Mouse (Mus musculus): Measurements from ENCODE around the gene Gm28308. TPM values are rescaled to one million over a fixed set of nuclear protein-coding genes. Genes with fewer than 3 reads are reported as not detected.

Gm28308 gene
- polyA plus RNA-seq, 1 experiment from 2014 or later: not detected

DNA sequence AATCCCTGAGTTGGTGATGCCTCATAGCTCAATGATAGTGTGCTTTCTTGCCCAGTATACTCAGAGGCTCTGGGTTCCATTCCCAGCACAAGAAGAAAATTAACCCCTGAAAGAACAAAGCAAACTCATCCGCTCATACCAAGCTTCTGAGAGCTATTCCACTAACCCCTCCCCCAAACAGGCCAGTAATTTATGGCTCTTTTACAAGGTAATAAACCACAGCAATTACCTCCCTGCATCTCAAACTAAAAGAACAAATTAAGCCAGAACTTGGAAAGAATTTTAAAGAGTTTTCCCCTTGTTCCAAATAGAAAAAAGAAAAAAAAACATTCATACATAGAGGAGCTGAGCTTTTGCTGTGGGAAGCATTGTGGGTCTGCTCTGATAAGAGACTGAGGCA is 30.3 kb downstream of the Gm28308 start:
- H3K27me3 ChIP-seq (ENCODE audit: control insufficient read depth, insufficient read depth, low read length): no peaks in the 10 kb centered on the region

GRCm38 (mm10) chr6:52182030-52182429 is 31.1 kb downstream of the Gm28308 start:
- 0 out of 2 replicates have a peak overlapping the region, but pooled peaks have one; percentile 0 for H3K4me3 ChIP-seq (ENCODE audit: low read depth, low read length)
- H3K27ac ChIP-seq (ENCODE audit: low read depth, low read length): peak overlapping the region; percentile 100; the same call in 1 of the 2 replicates
- WGBS: 15% methylated on average over 2 of the region's 2 CpGs
- H3K9ac ChIP-seq (ENCODE audit: low read length): no peak overlapping the region
- H3K36me3 ChIP-seq (ENCODE audit: control insufficient read depth, insufficient read depth, low read length): no peaks in the 10 kb centered on the region
- H3K27me3 ChIP-seq (ENCODE audit: control insufficient read depth, insufficient read depth, low read length): no peaks in the 10 kb centered on the region
- DNase-seq (ENCODE audit: low spot score): no peak
- H3K4me2 ChIP-seq (ENCODE audit: low read depth): peak overlapping the region; percentile 78
- no peaks in the 10 kb centered on the region for H3K9me3 ChIP-seq (ENCODE audit: control insufficient read depth, low read length)
- peaks cover 72% of the 10 kb centered on the region for H3K4me1 ChIP-seq (ENCODE audit: control insufficient read depth, insufficient read depth, low read length)
- no peak for ATAC-seq (ENCODE audit: insufficient read depth, low FRiP score, low TSS enrichment)

More for the DNA sequence above, 30.3 kb downstream of the Gm28308 start:
- ATAC-seq (ENCODE audit: insufficient read depth, low FRiP score, low TSS enrichment) (0 out of 2 replicates have a peak, but pooled peaks have one; percentile 7), DNase-seq (ENCODE audit: low spot score) (no peak)
- H3K4me1 ChIP-seq (ENCODE audit: control insufficient read depth, insufficient read depth, low read length): peaks cover 79% of the 10 kb centered on the region
- no peaks in the 10 kb centered on the region for H3K36me3 ChIP-seq (ENCODE audit: control insufficient read depth, insufficient read depth, low read length)
- peak overlapping the region; percentile 92 for H3K27ac ChIP-seq (ENCODE audit: low read depth, low read length)
- peak overlapping the region; percentile 78 for H3K4me2 ChIP-seq (ENCODE audit: low read depth)
- H3K9ac ChIP-seq (ENCODE audit: low read length): peak overlapping the region; percentile 59
- H3K9me3 ChIP-seq (ENCODE audit: control insufficient read depth, low read length): no peaks in the 10 kb centered on the region
- 8% methylated on average over 1 of the region's 1 CpGs for WGBS
- no peak overlapping the region for H3K4me3 ChIP-seq (ENCODE audit: low read depth, low read length)

DNA sequence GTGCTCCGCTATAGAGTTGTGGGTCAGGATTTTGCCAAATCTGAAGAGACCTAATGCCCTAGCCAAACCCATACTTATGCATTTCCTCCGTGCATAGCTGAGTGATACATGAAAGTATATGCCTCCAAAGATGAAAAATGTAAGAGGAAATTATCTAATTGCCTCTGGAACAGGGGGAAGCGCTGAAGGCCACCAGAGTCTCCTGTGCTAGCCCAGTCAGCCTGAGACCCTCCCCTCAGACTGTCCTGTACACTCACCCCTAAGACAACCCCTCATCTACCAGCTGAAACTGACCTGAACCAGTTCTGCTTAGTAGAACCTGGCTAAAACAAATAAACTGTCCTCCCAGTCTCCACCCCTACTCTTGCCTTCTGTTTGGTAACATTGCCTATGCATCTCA is 32.4 kb downstream of the Gm28308 start:
- Histone ChIP-seq H3K4me1 (ENCODE audit: control insufficient read depth, insufficient read depth, low read length) (peaks cover 68% of the 10 kb centered on the region), H3K36me3 (ENCODE audit: control insufficient read depth, insufficient read depth, low read length) (no peaks in the 10 kb centered on the region), H3K27ac (ENCODE audit: low read depth, low read length) (peak overlapping the region; percentile 100), H3K27me3 (ENCODE audit: control insufficient read depth, insufficient read depth, low read length) (no peaks in the 10 kb centered on the region), H3K9me3 (ENCODE audit: control insufficient read depth, low read length) (no peaks in the 10 kb centered on the region), H3K4me2 (ENCODE audit: low read depth) (peak overlapping the region; percentile 78), H3K4me3 (ENCODE audit: low read depth, low read length) (peak overlapping the region; percentile 91), H3K9ac (ENCODE audit: low read length) (peak overlapping the region; percentile 99)
- peak; percentile 55 for DNase-seq (ENCODE audit: low spot score)
- no peak for ATAC-seq (ENCODE audit: insufficient read depth, low FRiP score, low TSS enrichment)
- WGBS: 18% methylated on average over 3 of the region's 3 CpGs

DNA sequence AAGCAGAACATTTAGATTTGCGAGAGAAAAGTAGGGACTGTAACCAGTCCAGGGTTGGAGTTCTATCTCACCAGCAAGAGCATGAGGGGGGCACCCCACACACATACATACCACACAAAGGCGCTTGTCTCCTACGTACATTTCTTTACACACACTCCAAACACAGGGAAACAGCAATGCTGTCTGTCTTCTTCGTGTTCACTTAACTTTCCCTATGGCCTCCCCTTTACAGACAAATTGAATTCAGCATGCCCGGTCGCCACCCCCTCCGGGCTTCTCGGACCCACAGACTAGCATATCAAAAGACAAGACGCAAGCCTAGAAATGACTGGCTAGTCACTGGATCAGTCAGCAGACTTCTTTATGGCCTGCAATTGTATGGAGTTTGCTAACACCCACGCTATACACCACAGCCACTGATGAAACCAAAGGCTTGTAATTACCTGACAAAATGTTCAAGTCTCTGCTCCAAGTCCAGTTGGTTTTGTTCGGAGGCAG is 32.9 kb downstream of the Gm28308 start:
- ATAC-seq (ENCODE audit: insufficient read depth, low FRiP score, low TSS enrichment): no peak
- Histone ChIP-seq H3K36me3 (ENCODE audit: control insufficient read depth, insufficient read depth, low read length) (no peaks in the 10 kb centered on the region), H3K27ac (ENCODE audit: low read depth, low read length) (peak overlapping the region; percentile 100), H3K4me1 (ENCODE audit: control insufficient read depth, insufficient read depth, low read length) (peaks cover 67% of the 10 kb centered on the region), H3K9me3 (ENCODE audit: control insufficient read depth, low read length) (no peaks in the 10 kb centered on the region), H3K4me3 (ENCODE audit: low read depth, low read length) (peak overlapping the region; percentile 91), H3K4me2 (ENCODE audit: low read depth) (peak overlapping the region; percentile 78), H3K27me3 (ENCODE audit: control insufficient read depth, insufficient read depth, low read length) (no peaks in the 10 kb centered on the region), H3K9ac (ENCODE audit: low read length) (peak overlapping the region; percentile 99)
- DNase-seq (ENCODE audit: low spot score): peak; percentile 66
- 1% methylated on average over 11 of the region's 11 CpGs for WGBS

- Histone ChIP-seq H3K36me3 (ENCODE audit: control insufficient read depth, insufficient read depth, low read length) (no peaks in the 10 kb centered on the region), H3K9ac (ENCODE audit: low read length) (peak overlapping the region; percentile 99), H3K27ac (ENCODE audit: low read depth, low read length) (peak overlapping the region; percentile 100), H3K4me2 (ENCODE audit: low read depth) (peak overlapping the region; percentile 78), H3K4me3 (ENCODE audit: low read depth, low read length) (peak overlapping the region; percentile 91), H3K27me3 (ENCODE audit: control insufficient read depth, insufficient read depth, low read length) (no peaks in the 10 kb centered on the region), H3K9me3 (ENCODE audit: control insufficient read depth, low read length) (no peaks in the 10 kb centered on the region), H3K4me1 (ENCODE audit: control insufficient read depth, insufficient read depth, low read length) (peaks cover 61% of the 10 kb centered on the region)
- ATAC-seq (ENCODE audit: insufficient read depth, low FRiP score, low TSS enrichment): no peak
- DNase-seq (ENCODE audit: low spot score): peak; percentile 59
- WGBS: under 1% methylated on average over 10 of the region's 10 CpGs
Measured at GRCm38 (mm10) chr6:52179690-52180089, 33.4 kb downstream of the Gm28308 start.

DNA sequence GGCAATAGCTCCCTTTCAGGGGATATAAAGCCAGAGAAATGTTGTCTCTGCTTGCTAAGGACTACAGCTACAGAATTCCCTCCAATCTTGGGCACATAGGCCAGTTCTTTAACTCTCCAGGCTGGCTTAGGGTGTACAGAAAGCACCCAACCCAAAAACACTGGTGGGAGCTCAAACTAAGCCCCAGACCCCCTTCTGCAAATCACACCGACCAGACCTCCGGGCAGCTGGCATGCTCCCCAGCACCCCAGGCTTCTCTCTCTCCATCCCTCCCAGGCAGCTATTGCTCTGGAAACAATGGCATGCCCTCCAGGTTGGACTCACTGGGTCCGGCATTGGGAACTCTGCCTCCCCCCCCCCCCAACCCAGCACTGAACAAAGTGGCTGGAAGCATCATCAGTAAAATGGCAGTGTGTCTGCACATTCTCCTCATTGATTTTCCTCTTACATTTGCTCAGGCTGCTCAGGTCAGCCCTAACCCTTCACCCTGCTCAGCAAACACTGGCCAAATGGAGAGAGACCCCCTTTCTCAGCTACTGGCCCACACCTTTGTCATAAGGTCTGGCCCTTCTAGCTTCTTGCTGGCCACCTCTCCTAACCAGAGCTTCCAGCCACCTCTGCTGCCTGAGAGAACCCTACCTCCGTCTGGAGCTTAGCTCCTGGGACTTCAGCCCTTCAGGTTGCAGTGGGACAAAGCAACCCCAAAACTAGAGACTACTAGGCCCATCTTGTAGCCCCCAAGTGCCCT is 34.0 kb downstream of the Gm28308 start:
- Histone ChIP-seq H3K4me3 (ENCODE audit: low read depth, low read length) (peak overlapping the region; percentile 91), H3K27ac (ENCODE audit: low read depth, low read length) (peak overlapping the region; percentile 100)
- DNase-seq (ENCODE audit: low spot score): peak; percentile 67

GRCm38 (mm10) chr6:52177806-52178205 is 35.3 kb downstream of the Gm28308 start:
- Histone ChIP-seq H3K36me3 (ENCODE audit: control insufficient read depth, insufficient read depth, low read length) (no peaks in the 10 kb centered on the region), H3K4me1 (ENCODE audit: control insufficient read depth, insufficient read depth, low read length) (peaks cover 51% of the 10 kb centered on the region), H3K27ac (ENCODE audit: low read depth, low read length) (peak overlapping the region; percentile 100), H3K4me2 (ENCODE audit: low read depth) (peak overlapping the region; percentile 78), H3K4me3 (ENCODE audit: low read depth, low read length) (peak overlapping the region; percentile 91), H3K27me3 (ENCODE audit: control insufficient read depth, insufficient read depth, low read length) (no peaks in the 10 kb centered on the region), H3K9me3 (ENCODE audit: control insufficient read depth, low read length) (no peaks in the 10 kb centered on the region), H3K9ac (ENCODE audit: low read length) (peak overlapping the region; percentile 99)
- ATAC-seq (ENCODE audit: insufficient read depth, low FRiP score, low TSS enrichment) (no peak), DNase-seq (ENCODE audit: low spot score) (peak; percentile 54)
- WGBS: 1% methylated on average over 9 of the region's 9 CpGs

More for the DNA sequence above, 34.0 kb downstream of the Gm28308 start:
- Histone ChIP-seq H3K36me3 (ENCODE audit: control insufficient read depth, insufficient read depth, low read length) (no peaks in the 10 kb centered on the region), H3K4me1 (ENCODE audit: control insufficient read depth, insufficient read depth, low read length) (peaks cover 58% of the 10 kb centered on the region), H3K27me3 (ENCODE audit: control insufficient read depth, insufficient read depth, low read length) (no peaks in the 10 kb centered on the region), H3K4me2 (ENCODE audit: low read depth) (peak overlapping the region; percentile 78), H3K9me3 (ENCODE audit: control insufficient read depth, low read length) (no peaks in the 10 kb centered on the region), H3K9ac (ENCODE audit: low read length) (peak overlapping the region; percentile 99)
- no peak for ATAC-seq (ENCODE audit: insufficient read depth, low FRiP score, low TSS enrichment)
- WGBS: 0% methylated on average over 4 of the region's 4 CpGs

DNA sequence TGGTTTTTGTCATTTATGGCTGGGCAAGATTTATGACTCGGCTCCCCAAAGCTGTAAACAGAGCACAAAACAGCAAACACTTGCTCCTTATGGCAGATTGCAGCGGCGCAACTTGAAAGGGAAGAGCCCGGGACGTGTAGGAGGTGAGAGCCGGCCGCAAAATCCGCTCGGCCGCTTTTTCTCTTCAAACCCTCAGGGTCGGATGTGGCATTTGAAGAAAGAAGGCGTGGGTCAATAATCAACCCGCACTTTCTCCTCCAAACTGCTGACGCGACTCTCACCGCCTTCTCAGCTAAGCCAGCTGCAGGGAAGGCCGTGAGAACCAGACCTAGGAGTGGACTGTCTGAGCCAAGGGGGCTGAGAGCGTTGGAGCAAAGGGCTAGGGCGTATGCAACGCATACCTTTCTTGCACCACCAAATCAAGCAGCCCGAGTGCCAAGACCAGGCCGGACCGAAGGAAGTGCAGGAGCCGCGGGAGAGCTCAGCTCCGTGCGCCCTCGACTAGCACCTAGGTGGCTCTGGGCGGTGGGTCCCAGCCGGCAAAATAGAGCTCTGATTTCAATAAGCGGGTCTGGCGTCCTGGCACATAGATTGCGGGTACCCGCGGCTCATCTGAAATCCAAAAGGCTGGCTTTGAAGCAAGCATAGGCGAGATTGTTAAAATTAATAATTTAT is 35.9 kb downstream of the Gm28308 start, which contains the start of gene 5730596B20Rik:
Gene 5730596B20Rik (plus strand): TSS at position 438 of the 675 bp plus-strand sequence.
- no peaks in the 10 kb centered on the region for H3K9me3 ChIP-seq (ENCODE audit: control insufficient read depth, low read length)
- peak; percentile 84 for DNase-seq (ENCODE audit: low spot score)
- no peaks in the 10 kb centered on the region for H3K27me3 ChIP-seq (ENCODE audit: control insufficient read depth, insufficient read depth, low read length)
- H3K9ac ChIP-seq (ENCODE audit: low read length): peak within 1 kb of the TSS; percentile 99
- peak within 1 kb of the TSS; percentile 100 for H3K27ac ChIP-seq (ENCODE audit: low read depth, low read length)
- peaks cover 48% of the 10 kb centered on the region for H3K4me1 ChIP-seq (ENCODE audit: control insufficient read depth, insufficient read depth, low read length)
- ATAC-seq (ENCODE audit: insufficient read depth, low FRiP score, low TSS enrichment): peak; percentile 22; the same call in 1 of the 2 replicates
- H3K4me2 ChIP-seq (ENCODE audit: low read depth): peak within 1 kb of the TSS; percentile 78
- WGBS: under 1% methylated on average over 36 of the region's 36 CpGs
- H3K4me3 ChIP-seq (ENCODE audit: low read depth, low read length): peak within 1 kb of the TSS; percentile 91
- peaks cover 1% of the 10 kb centered on the region; the same call in 1 of the 2 replicates for H3K36me3 ChIP-seq (ENCODE audit: control insufficient read depth, insufficient read depth, low read length)

All from neural tube, embryonic 11.5 days (tissue).